9 mouse cellular contexts compared by ENCODE assay signal in the genomic region with DNA sequence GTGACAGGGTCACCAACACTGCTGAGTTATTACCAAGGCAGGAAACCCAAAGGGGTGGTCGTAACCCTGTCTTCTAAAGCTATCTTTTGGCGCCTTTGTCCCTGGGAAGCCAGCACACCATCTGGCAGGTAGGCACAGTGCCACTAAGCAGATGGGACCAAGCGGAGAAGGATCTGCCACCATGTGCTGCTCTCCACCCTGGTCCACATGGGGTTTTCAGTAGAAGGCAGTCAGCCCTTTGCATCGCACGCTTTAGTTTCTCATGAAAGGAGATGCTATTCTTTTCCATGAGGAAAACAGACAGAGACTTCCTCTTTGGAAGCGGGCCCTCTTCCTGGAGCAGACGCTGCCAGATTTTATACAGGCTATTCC.
DNase-seq lines count a peak whose midpoint lies in the region; ATAC-seq and TF ChIP-seq lines count a peak whose summit lies in the region.
"Had no signal": no experiment of that assay in that cellular context is flagged by ENCODE, and none has a peak within 500 bp of the region (broad histone marks: within the 10 kb centered on the region; RNA-seq: fewer than 3 reads in every experiment).

No protein-coding gene starts in this region.

- no peak overlapping the region for H3K4me2 ChIP-seq in forebrain, embryonic 13.5 days
- H3K4me2 ChIP-seq in forebrain, embryonic 11.5 days (ENCODE audit: low read depth, low read length, severe bottlenecking) = no peak overlapping the region
- no peak overlapping the region for H3K4me2 ChIP-seq in lung, postnatal 0 days (replicated peaks; ENCODE audit: low read depth, low read length)

- H3K36me3 ChIP-seq in forebrain, embryonic 13.5 days (ENCODE audit: poor library complexity, severe bottlenecking) = no peaks in the 10 kb centered on the region
- H3K36me3 ChIP-seq in forebrain, embryonic 11.5 days (ENCODE audit: control insufficient read depth, insufficient read depth, low read length) = no peaks in the 10 kb centered on the region
- H3K36me3 ChIP-seq in lung, postnatal 0 days (ENCODE audit: insufficient read depth, low read length) = no peaks in the 10 kb centered on the region

- WGBS in forebrain, embryonic 13.5 days = 66% methylated on average over 7 of the region's 7 CpGs
- 91% methylated on average over 7 of the region's 7 CpGs for WGBS in forebrain, embryonic 11.5 days
- WGBS in lung, postnatal 0 days = 66% methylated on average over 7 of the region's 7 CpGs

- no peaks in the 10 kb centered on the region for H3K9me3 ChIP-seq in forebrain, embryonic 13.5 days (replicated peaks)
- no peaks in the 10 kb centered on the region for H3K9me3 ChIP-seq in forebrain, embryonic 11.5 days (ENCODE audit: control insufficient read depth, low read length)
- no peaks in the 10 kb centered on the region for H3K9me3 ChIP-seq in lung, postnatal 0 days (ENCODE audit: low read length)

- peaks cover 7% of the 10 kb centered on the region; the same call in 1 of the 2 replicates for H3K4me1 ChIP-seq in forebrain, embryonic 13.5 days
- no peaks in the 10 kb centered on the region for H3K4me1 ChIP-seq in forebrain, embryonic 11.5 days (replicated peaks; ENCODE audit: control insufficient read depth, insufficient read depth, low read length)
- no peaks in the 10 kb centered on the region for H3K4me1 ChIP-seq in lung, postnatal 0 days (ENCODE audit: insufficient read depth, low read depth, low read length)

- ATAC-seq in forebrain, embryonic 13.5 days = peak; percentile 94
- ATAC-seq in forebrain, embryonic 11.5 days (replicated peaks; ENCODE audit: low FRiP score) = no peak
- ATAC-seq in cerebellum, adult (ENCODE audit: insufficient number of reproducible peaks, low FRiP score, low TSS enrichment) = peak; percentile 88
- no peak for ATAC-seq in lung, postnatal 0 days

- no peak overlapping the region for H3K9ac ChIP-seq in forebrain, embryonic 13.5 days
- H3K9ac ChIP-seq in forebrain, embryonic 11.5 days (ENCODE audit: low read length) = no peak overlapping the region
- no peak overlapping the region for H3K9ac ChIP-seq in lung, postnatal 0 days (replicated peaks; ENCODE audit: low read depth)
- H3K9ac ChIP-seq: liver, embryonic 14.5 days had no signal

- H3K27ac ChIP-seq in forebrain, embryonic 13.5 days = peak overlapping the region; percentile 48
- no peak overlapping the region for H3K27ac ChIP-seq in forebrain, embryonic 11.5 days (ENCODE audit: low read depth, low read length)
- no peak overlapping the region for H3K27ac ChIP-seq in lung, postnatal 0 days (ENCODE audit: low read length)
- H3K27ac ChIP-seq: liver, embryonic 14.5 days had no signal

- TF ChIP-seq EP300 in lung, postnatal 0 days (IDR thresholded peaks at IDR 0.05) = no peak

- TF ChIP-seq CTCF in lung, postnatal 0 days (IDR thresholded peaks at IDR 0.05) = no peak

- DNase-seq in forebrain, embryonic 11.5 days (ENCODE audit: low spot score) = no peak
- DNase-seq in heart, postnatal 14 days = peak; percentile 10 to 36
- peak; percentile 36 to 45 for DNase-seq in left cerebral cortex, postnatal 10 days (ENCODE audit: extremely low spot score in 1 of 2, low spot score in 2 of 2)
- no peak for DNase-seq in Muller cell, postnatal 12 days (ENCODE audit: inconsistent ontology term)
- no peak for DNase-seq in ovary, postnatal 14 days (ENCODE audit: low spot score)
- DNase-seq in lung, postnatal 0 days (ENCODE audit: low spot score) = no peak

- intact Hi-C loops in heart, postnatal 14 days (cut with DNase I) = no loop called here
- intact Hi-C loops in left cerebral cortex, postnatal 10 days (cut with DNase I) = no loop called here

- no peaks in the 10 kb centered on the region for H3K27me3 ChIP-seq in forebrain, embryonic 13.5 days
- no peaks in the 10 kb centered on the region for H3K27me3 ChIP-seq in forebrain, embryonic 11.5 days (ENCODE audit: control insufficient read depth, insufficient read depth, low read length)
- no peaks in the 10 kb centered on the region for H3K27me3 ChIP-seq in lung, postnatal 0 days (replicated peaks; ENCODE audit: insufficient read depth, low read length)

- no peak overlapping the region for H3K4me3 ChIP-seq in forebrain, embryonic 13.5 days
- no peak overlapping the region for H3K4me3 ChIP-seq in forebrain, embryonic 11.5 days (ENCODE audit: low read depth, low read length)
- H3K4me3 ChIP-seq in lung, postnatal 0 days (ENCODE audit: low read depth, low read length) = no peak overlapping the region

Comparison
In these comparisons a context has a peak if more than half of its experiments do, and no peak if none do; other contexts are left out.
1. ATAC-seq: peak in forebrain, embryonic 13.5 days (single experiment) and cerebellum, adult (single experiment); none in forebrain, embryonic 11.5 days (single experiment) and lung, postnatal 0 days (single experiment).
2. DNase-seq: peak in heart, postnatal 14 days (2 of 2) and left cerebral cortex, postnatal 10 days (2 of 2); none in forebrain, embryonic 11.5 days (single experiment), Muller cell, postnatal 12 days (single experiment), ovary, postnatal 14 days (single experiment) and lung, postnatal 0 days (single experiment).